Mouse (Mus musculus): ENCODE measurements at regions not wholly inside any gene's neighbourhood (a gene's known extent, or its start where the extent isn't known, plus 50 kb on each side); places are given as distances from the start of the nearest gene placed in this dataset.
A peak's percentile ranks its signal among the peaks of the same experiment; 100 is the strongest.

- intact Hi-C loops (cut with DNase I), result no loop called here
- no peak for DNase-seq (ENCODE audit: low spot score in 2 of 2)
Measured at GRCm38 (mm10) chrX:161426625-161427024, 139.4 kb downstream of the Gm15262 start.

- intact Hi-C loops (cut with DNase I), result no loop called here
- DNase-seq (ENCODE audit: low spot score in 2 of 2), result no peak
Measured at GRCm38 (mm10) chrX:161428012-161428411, 140.8 kb downstream of the Gm15262 start.

- intact Hi-C loops (cut with DNase I), result no loop called here
- peak in 1 of 2 experiments; percentile 11 for DNase-seq (ENCODE audit: low spot score in 2 of 2)
Measured at GRCm38 (mm10) chrX:161435348-161435747, 148.1 kb downstream of the Gm15262 start.

All from left cerebral cortex, postnatal 25 days (tissue).